Mouse (Mus musculus) cerebellum, adult 2 months (tissue): ENCODE measurements around the gene Tpd52l2. TPM values are rescaled to one million over a fixed set of nuclear protein-coding genes. Genes with fewer than 3 reads are reported as not detected.
A peak's percentile ranks its signal among the peaks of the same experiment; 100 is the strongest.
"Not testable (repeated sequence)": the region's sequence is repeated elsewhere in the genome, so short reads cannot be mapped to it uniquely, and the experiment has no call there.

Experiments
- DNase-seq, 2 experiments: peaks; one replicate each; pipeline ENCODE4 v3.0.0; 2021
- H3K27ac ChIP-seq: fragments of 200-500 bp; 2 replicates; pipeline ENCODE4 v1.5.1; 2012; ENCODE audit warnings: low read length, control low read depth, inconsistent platforms; ENCODE audit not compliant: insufficient read depth
- H3K27me3 ChIP-seq: fragments of 200-500 bp; 2 replicates; pipeline ENCODE4 v1.6.1; 2012; ENCODE audit warnings: inconsistent platforms, mild to moderate bottlenecking, low read length, moderate library complexity; ENCODE audit not compliant: control insufficient read depth, insufficient read depth
- H3K4me1 ChIP-seq: fragments of 200-500 bp; 2 replicates; pipeline ENCODE4 v1.6.1; 2011; ENCODE audit warnings: low read length; ENCODE audit not compliant: control insufficient read depth, insufficient read depth
- H3K4me3 ChIP-seq: fragments of 200-500 bp; replicated peaks from 2 replicates; pipeline ENCODE3; 2011; ENCODE audit warnings: mild to moderate bottlenecking, low read depth, low read length, control low read depth; ENCODE audit not compliant: insufficient read depth
- CTCF ChIP-seq: fragments of 200-500 bp; IDR thresholded peaks from 2 replicates; pipeline ENCODE4 v1.5.1; 2011; ENCODE audit warnings: low read depth, mild to moderate bottlenecking, control low read depth, low read length, moderate library complexity, borderline replicate concordance; ENCODE audit not compliant: insufficient read depth
- POLR2A ChIP-seq: fragments of 200-500 bp; IDR thresholded peaks from 2 replicates; pipeline ENCODE4 v1.6.1; 2011; ENCODE audit warnings: low read length, control low read depth, borderline replicate concordance; ENCODE audit not compliant: insufficient read depth
- WGBS: fragments of 180-500 bp; shearing (Covaris S2); methylation state at CpG from one replicate; pipeline ENCODE4 v1.1.7; 2018; 5-methylcytosine and 5-hydroxymethylcytosine counted together
- polyA plus RNA-seq: library from polyadenylated mRNA; depleted of rRNA; stranded (reverse); fragments of >200 nt; gene quantifications from 2 replicates; pipeline ENCODE4 v1.2.3, GENCODE M21; 2012

The Tpd52l2 gene
- polyA plus RNA-seq, 1 experiment, result 159 TPM

DNA sequence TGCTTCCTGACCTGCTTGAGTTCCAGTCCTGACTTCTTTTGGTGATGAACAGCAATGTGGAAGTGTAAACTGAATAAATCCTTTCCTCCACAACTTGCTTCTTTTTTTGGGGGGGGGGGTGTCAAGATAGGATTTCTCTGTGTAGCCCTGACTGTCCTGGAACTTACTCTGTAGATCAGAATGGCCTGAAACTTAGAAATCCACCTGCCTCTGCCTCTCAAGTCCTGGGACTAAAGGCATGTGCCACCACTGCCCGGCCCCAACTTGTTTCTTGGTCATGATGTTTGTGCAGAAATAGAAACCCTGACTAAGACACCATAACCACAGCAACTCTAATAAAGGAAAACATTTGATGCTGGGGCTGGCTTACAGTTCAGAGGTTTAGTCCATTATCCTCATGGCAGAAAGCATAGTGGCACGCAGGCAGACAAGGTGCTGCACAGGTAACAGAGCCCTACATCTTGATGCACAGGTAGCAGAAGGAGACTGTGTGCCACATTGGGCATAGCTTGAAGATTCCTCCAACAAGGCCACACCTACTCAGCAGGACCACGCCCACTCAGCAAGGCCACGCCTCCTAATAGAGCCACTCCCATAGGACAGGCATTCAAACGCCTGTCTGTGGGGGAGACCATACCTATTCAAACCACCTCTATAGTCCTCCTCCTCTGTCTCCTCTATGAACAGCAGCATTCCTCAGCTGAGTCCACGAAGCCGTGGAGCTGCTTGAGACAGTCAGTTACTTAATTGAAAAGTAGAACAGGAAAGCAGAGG is 5.3 kb upstream of the Tpd52l2 start:
- DNase-seq, result no peak
- H3K27me3 ChIP-seq, result no peaks in the 10 kb centered on the region
- no peak overlapping the region for H3K4me3 ChIP-seq
- peaks cover 11% of the 10 kb centered on the region for H3K4me1 ChIP-seq
- H3K27ac ChIP-seq, result no peak overlapping the region
- TF ChIP-seq CTCF (no peak), POLR2A (no peak)
- WGBS, result 42% methylated on average over 7 of the region's 7 CpGs

DNA sequence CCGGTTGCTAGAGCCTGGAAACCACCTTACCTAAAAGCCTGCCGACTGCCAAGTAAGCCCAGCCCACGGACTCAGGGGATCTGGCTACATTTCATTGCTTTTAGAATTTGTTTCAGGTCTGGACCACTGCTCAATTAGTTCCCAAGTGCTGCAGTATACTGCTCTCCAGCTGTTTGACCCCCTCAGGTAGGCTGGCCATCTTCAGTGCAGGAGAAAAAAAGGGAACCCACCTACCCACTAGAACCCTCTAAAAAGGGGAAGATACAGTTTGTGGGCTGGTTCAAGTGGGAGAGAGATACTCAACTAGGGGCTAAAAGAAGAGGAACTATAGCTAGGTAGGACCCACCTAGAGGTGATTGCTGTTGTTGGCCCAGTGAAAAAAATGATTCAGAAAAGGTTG is 4.7 kb upstream of the Tpd52l2 start:
- DNase-seq, result no peak
- 64% methylated on average over 3 of the region's 3 CpGs for WGBS
- no peaks in the 10 kb centered on the region for H3K27me3 ChIP-seq
- peaks cover 11% of the 10 kb centered on the region for H3K4me1 ChIP-seq
- H3K4me3 ChIP-seq, result no peak overlapping the region
- H3K27ac ChIP-seq, result no peak overlapping the region
- no peak for TF ChIP-seq POLR2A
- TF ChIP-seq CTCF, result no peak

GRCm38 (mm10) chr2:181493156-181493927 is 3.6 kb upstream of the Tpd52l2 start, which contains the start of gene Abhd16b:
Gene Abhd16b, plus strand, starts transcription at chr2:181493206.
- H3K27ac ChIP-seq, result no peak within 1 kb of the TSS
- H3K4me3 ChIP-seq, result no peak within 1 kb of the TSS
- 74% methylated on average over 31 of the region's 31 CpGs for WGBS
- peaks cover 11% of the 10 kb centered on the region for H3K4me1 ChIP-seq
- DNase-seq, result no peak
- no peaks in the 10 kb centered on the region for H3K27me3 ChIP-seq
- TF ChIP-seq CTCF, result no peak
- no peak for TF ChIP-seq POLR2A

DNA sequence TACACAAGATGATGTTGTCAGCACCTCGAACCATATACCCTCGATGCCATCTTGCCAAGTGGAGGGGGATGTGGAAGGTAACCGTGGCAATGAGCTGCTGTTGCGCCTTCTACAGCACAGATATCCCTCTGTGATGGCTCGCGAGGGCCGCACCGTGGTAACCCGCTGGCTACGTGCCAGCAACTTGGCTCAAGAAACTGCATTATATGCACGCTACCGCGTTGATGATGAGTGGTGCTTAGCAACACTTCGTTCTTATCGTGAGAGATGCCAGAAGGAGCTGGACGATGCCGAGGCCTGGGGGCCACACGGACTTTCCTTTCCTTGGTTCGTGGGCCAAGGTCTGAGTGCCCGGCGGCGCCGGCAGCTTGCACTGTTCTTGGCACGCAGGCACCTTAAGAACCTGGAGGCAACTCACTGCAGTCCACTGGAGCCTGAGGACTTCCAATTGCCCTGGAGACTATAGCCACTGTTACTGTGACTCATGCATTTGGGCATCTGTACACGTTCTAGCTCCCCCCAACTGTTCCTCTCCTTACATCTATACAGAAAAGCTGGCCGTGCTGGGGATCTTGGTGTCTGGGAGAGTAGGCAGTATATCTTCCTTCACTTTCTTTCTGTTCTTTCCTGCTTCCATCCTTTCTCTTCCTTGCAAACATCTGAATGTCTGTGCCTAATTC is 2.5 kb upstream of the Tpd52l2 start:
- DNase-seq, result peak in 1 of 2 experiments; percentile 37
- no peak for TF ChIP-seq CTCF
- TF ChIP-seq POLR2A, result no peak
- Histone ChIP-seq H3K27me3 (no peaks in the 10 kb centered on the region), H3K27ac (no peak overlapping the region), H3K4me3 (no peak overlapping the region), H3K4me1 (peaks cover 11% of the 10 kb centered on the region)
- 12% methylated on average over 26 of the region's 26 CpGs for WGBS

GRCm38 (mm10) chr2:181495845-181496244 is 1.1 kb upstream of the Tpd52l2 start:
- not testable (repeated sequence) for H3K27me3 ChIP-seq

DNA sequence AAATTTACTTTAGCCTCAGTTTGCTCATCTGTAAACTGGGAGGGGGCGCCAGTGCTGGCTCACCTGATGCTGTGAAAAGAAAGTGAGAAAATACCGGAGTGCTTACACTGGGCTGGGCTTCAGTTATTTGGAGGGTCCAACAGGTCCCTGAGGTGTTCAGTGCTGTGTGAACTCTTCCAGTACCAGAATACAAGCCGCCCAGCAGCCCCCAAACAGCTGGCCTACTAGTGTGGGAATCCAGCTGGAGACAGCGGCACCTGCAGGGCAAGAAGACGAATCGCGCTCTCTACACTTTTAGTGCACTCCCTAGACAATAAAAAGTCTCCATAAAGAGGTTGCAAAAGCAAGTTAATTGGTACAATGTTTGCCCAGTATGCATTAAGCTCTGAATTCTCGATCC is 661 bp upstream of the Tpd52l2 start:
- WGBS, result 13% methylated on average over 8 of the region's 8 CpGs
- Histone ChIP-seq H3K4me3 (peak overlapping the region; percentile 78), H3K4me1 (peaks cover 11% of the 10 kb centered on the region), H3K27ac (peak overlapping the region; percentile 43; the same call in 1 of the 2 replicates), H3K27me3 (no peaks in the 10 kb centered on the region)
- TF ChIP-seq CTCF (peak; percentile 57; the same call in 1 of the 2 replicates), POLR2A (no peak)
- peak; percentile 43 to 45 for DNase-seq

More at GRCm38 (mm10) chr2:181495845-181496244, 1.1 kb upstream of the Tpd52l2 start:
- WGBS, result 48% methylated on average over 8 of the region's 8 CpGs
- not testable (repeated sequence) for DNase-seq, H3K4me3 ChIP-seq, H3K27ac ChIP-seq
- H3K4me1 ChIP-seq, result peaks cover 11% of the 10 kb centered on the region

DNA sequence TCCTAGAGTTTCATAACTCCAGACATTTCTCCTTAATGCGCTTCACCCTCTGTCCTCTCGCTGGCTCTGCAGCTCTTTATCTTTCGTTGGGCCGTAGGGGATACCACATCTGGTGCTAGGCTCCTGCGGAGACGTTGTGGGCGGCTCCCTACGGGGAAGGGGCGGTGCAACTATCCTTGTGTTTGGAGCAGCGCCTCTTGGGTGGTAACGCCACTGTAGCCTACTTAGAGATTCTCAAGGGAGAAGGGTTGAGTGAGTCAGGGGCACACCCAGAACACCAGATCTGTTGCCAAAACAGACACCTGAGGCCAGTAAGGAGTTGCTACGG is 570 bp downstream of the Tpd52l2 start:
- under 1% methylated on average over 12 of the region's 12 CpGs for WGBS
- peak overlapping the region; percentile 77 for H3K4me3 ChIP-seq
- no peak for TF ChIP-seq CTCF
- no peaks in the 10 kb centered on the region for H3K27me3 ChIP-seq
- DNase-seq, result peak in 1 of 2 experiments; percentile 42
- H3K4me1 ChIP-seq, result peaks cover 11% of the 10 kb centered on the region
- H3K27ac ChIP-seq, result peak overlapping the region; percentile 54

- WGBS, result 55% methylated on average over 4 of the region's 4 CpGs
- Histone ChIP-seq H3K27ac (no peak overlapping the region), H3K4me3 (no peak overlapping the region), H3K27me3 (no peaks in the 10 kb centered on the region), H3K4me1 (peaks cover 11% of the 10 kb centered on the region)
- no peak for TF ChIP-seq CTCF
- no peak for TF ChIP-seq POLR2A
- no peak for DNase-seq
Observed at GRCm38 (mm10) chr2:181498644-181499043, 1.7 kb downstream of the Tpd52l2 start.
